Mouse (Mus musculus): ENCODE data around the gene Icam1.

DNA sequence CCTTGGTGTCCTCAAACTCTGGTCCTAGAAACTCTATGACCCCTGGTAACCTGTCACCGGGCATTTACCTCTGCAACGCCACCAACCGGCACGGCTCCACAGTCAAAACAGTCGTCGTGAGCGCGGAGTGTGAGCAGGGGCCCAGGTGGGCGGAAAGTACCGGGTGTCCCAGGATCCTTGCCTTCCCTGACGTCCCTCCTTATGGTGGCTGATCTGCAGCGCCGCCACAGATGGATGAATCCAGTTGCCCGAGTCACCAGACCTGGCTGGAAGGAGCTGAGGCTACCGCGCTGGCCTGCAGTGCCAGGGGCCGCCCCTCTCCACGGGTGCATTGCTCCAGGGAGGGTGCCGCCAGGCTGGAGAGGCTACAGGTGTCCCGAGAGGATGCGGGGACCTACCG lies 20.9 kb downstream of the Icam1 start:
- TF ChIP-seq CTCF (conservative IDR thresholded peaks at IDR 0.05; ENCODE audit: insufficient read depth, insufficient read length, low read depth, low read length) = no peak
- TF ChIP-seq POLR2A (IDR thresholded peaks at IDR 0.05; ENCODE audit: low read depth, low read length) = no peak

Data from kidney, adult 2 months (tissue).